Mouse (Mus musculus): Measurements from ENCODE around the gene Actl6a.
"Not testable (repeated sequence)": the region's sequence is repeated elsewhere in the genome, so short reads cannot be mapped to it uniquely, and the experiment has no call there.

Actl6a gene

DNA sequence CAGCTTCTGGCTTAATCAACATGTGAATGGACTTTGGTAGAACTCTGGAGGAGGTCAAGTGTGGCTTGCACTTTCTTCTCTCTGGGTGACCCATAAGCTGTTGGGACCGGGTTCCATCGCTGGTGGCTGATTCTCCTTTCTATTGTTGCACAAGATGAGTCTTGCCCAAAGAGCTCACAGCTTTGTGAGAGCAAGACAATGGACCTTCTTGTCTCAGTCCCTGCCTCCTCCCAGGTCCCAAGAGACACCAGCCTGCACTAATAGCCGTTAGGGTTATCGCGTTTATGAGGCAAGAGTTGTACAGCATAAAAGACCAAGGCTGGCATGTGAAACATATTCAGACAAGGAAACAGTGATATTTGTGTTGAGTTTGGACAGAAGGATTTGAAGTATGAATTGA is 11.9 kb upstream of the Actl6a start:
- DNase-seq (ENCODE audit: extremely low spot score, low spot score) = no peak

GRCm38 (mm10) chr3:32694737-32695582 is 11.1 kb upstream of the Actl6a start:
- no peak for DNase-seq (ENCODE audit: extremely low spot score, low spot score)

GRCm38 (mm10) chr3:32695583-32695980 is 10.5 kb upstream of the Actl6a start:
- no peak for DNase-seq (ENCODE audit: extremely low spot score, low spot score)

DNA sequence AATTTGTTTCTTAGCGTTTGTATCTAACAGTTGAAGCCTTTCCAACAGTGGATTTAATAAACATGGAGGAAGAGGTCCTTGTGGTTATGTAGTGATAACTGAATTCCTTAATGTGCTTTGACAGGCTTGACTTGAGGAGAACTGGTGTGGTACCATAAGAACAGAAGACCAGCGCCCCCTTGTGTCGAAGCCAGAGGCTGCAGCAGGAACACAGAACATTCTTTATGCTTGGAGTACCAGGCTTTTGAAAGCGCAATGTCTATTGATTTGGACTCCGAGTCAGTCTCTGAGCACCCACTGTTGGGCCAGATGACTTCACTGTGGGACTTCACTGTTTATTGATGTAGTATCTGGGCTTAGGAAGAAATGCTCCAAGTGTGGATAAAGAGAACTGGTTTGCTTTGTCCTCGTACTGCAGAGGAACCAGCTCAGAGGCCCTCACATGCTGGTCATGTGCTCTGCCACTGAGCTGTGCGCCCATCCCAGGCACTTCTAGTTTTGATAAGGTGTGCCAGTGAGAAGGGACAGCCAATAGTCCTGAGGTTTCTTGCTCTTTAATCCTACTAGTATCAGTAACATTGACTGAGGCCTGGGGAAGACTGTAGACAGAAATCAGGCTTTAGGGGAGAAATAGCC is 7.8 kb upstream of the Actl6a start:
- DNase-seq (ENCODE audit: extremely low spot score, low spot score) = peak; percentile 89

- not testable (repeated sequence) for DNase-seq (ENCODE audit: extremely low spot score, low spot score)
Observed at GRCm38 (mm10) chr3:32704021-32704420, 2.1 kb upstream of the Actl6a start.

DNA sequence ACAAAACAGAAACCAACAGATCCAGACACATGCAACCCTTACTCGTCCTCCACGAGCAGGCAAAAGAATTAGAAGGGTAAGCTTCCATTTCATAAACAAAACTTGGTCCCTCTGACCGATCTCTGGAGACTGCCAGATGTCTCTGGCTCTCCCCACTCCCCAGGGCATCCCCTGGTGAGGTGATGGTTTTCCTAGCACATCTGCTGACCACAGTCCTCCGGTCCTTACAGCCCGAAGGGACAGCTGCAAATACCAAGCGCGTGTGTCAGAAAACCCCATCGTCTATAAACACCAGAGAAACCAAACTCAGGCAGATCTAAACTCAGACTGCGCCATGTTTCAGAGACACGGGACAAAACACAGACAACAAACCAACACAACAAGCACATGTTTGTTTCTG is 1.5 kb upstream of the Actl6a start:
- DNase-seq (ENCODE audit: extremely low spot score, low spot score) = not testable (repeated sequence)

- DNase-seq (ENCODE audit: extremely low spot score, low spot score) = no peak
Observed at GRCm38 (mm10) chr3:32708052-32708367, 1.9 kb downstream of the Actl6a start.

- peak; percentile 98 for DNase-seq (ENCODE audit: extremely low spot score, low spot score)
Observed at GRCm38 (mm10) chr3:32708368-32709231, 2.5 kb downstream of the Actl6a start.

- DNase-seq (ENCODE audit: extremely low spot score, low spot score) = no peak
Observed at GRCm38 (mm10) chr3:32709388-32709787, 3.3 kb downstream of the Actl6a start.

GRCm38 (mm10) chr3:32713711-32714110 is 7.6 kb downstream of the Actl6a start:
- no peak for DNase-seq (ENCODE audit: extremely low spot score, low spot score)

- DNase-seq (ENCODE audit: extremely low spot score, low spot score) = not testable (repeated sequence)
Observed at GRCm38 (mm10) chr3:32717403-32717802, 11.3 kb downstream of the Actl6a start.

DNA sequence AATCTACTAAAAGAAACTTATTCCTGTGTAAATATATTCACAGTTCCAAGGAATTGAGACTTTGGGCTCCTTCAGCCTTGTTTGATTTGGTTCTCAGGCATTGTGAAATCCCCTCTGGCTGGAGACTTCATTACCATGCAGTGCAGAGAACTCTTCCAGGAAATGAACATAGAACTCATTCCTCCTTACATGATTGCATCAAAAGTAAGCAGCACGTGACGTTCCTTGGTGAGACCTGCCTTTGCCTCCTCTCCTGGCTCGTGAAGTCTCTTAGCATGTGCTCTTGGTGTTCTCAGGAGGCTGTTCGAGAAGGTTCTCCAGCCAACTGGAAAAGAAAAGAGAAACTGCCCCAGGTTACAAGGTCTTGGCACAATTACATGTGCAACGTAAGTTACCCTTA is 12.2 kb downstream of the Actl6a start:
- DNase-seq (ENCODE audit: extremely low spot score, low spot score) = no peak

DNA sequence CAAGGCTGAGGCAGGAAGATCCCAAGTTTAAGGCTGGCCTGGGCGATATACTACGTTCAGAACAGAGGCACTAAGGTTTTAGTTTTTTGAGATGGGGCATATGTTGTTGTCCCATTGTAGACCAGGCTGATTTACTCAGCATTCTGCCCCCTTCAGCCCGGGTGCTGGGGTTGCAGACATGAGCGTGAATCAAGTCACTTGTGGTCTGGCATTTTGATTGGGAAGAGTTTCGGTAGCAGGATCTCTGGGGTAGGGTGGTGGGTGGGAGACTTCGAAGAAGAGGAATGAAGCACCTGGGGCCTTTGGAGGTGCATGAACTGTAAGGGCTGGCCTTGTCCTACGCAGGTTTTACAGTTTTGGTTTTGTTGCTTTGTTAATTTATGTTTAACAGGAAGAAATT is 18.1 kb downstream of the Actl6a start:
- no peak for DNase-seq (ENCODE audit: extremely low spot score, low spot score)

DNA sequence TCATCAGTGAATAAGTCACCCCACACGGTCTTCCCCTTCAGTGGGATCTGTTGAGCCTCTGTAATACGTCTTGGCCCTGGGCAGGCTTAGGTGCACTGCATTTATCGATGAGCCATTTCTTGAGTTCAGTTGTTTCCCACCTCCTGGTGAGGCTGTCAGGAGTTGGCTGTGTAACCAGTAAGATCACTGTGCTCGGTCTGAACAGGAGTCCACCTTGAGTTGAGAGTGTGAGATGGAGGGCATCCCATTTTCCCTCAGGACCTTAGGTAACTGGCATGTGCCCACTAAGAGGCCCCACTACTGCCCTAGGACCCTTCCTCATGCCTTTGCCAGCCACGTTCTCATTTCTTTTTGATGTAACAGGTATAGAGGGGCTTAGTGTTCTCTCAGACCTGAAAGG is 19.9 kb downstream of the Actl6a start:
- DNase-seq (ENCODE audit: extremely low spot score, low spot score) = no peak

GRCm38 (mm10) chr3:32727861-32728260 is 21.8 kb downstream of the Actl6a start:
- DNase-seq (ENCODE audit: extremely low spot score, low spot score) = no peak

- peak; percentile 96 for DNase-seq (ENCODE audit: extremely low spot score, low spot score)
Observed at GRCm38 (mm10) chr3:32736244-32737171, 30.4 kb downstream of the Actl6a start, which contains the start of gene Ndufb5. Gene Ndufb5 (plus strand): TSS chr3:32736990.

DNA sequence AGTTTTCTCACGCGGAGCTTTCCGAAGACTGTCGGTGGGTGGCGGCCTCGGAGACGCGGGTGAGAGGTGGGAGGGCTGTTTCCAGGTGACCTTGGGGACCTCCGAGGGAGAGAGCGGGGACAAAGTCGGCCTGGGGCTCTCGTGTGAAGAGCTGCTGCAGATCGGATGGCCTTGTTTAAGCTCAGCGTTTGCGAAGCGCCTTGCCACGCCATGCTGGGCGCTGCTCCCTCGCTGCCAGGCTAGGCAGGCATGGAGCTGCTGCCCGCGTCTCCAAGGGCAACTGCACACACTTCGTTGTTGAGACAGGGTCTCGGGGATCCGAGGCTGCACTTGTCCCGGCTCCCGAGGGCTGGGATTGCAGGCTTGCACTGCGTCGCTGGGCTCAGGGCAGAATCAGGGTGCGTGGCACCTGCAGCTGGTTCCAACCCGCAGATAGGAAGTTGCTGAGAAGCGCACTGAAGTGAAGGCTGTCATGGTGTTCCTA is 31.1 kb downstream of the Actl6a start, which contains the start of gene Mrpl47:
Gene Mrpl47 (minus strand): TSS at position 434 of the 484 bp plus-strand sequence.
- DNase-seq (ENCODE audit: extremely low spot score, low spot score) = no peak

DNA sequence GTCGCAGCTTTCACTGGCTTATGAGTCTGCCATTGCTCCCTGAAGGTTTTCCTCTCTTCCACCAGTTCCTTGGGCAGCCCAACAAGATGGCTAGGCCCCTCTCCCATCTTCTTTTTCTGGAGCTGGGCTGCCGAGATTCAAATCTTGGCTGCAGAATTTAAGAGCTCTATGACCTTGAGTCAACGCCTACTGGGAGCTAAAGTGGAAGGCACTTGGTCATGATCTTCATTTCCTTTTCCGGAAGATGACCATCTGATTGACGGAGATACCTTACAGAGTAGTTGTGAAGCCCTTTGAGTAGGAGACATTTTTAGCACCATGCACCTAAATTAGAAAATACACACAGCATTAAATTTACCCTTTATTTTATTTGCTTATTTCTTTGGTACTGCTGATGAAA is 32.5 kb downstream of the Actl6a start:
- no peak for DNase-seq (ENCODE audit: extremely low spot score, low spot score)

- no peak for DNase-seq (ENCODE audit: extremely low spot score, low spot score)
Observed at GRCm38 (mm10) chr3:32742276-32742780, 36.2 kb downstream of the Actl6a start.

DNA sequence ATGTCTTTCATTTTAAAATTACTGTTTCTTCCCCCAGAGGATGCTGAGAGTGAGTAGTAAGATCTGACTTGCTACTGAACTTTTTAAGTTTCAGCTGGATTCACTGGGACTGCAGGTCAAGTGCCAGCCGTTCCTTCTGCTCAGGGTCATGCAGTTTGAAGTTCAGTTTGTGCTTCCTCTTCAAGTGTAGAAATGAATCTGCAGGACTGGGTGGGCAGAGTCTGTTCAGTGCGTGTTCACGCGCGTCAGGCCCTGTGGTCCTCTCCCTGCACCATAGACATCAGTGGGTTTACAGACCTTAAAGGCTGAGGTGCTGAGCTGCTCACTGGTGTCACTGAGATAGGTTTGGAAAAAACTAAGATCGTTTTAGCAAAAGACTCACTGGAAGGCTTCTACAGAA is 38.9 kb downstream of the Actl6a start:
- no peak for DNase-seq (ENCODE audit: extremely low spot score, low spot score)

All from neural tube, embryonic 10.5 days (tissue).